Mouse (Mus musculus): ENCODE measurements around the gene Limd1. TPM values are rescaled to one million over a fixed set of nuclear protein-coding genes. Genes with fewer than 3 reads are reported as not detected.

Gene Limd1
- polyA plus RNA-seq, 1 experiment from 2014 or later, result 49.0 TPM

DNA sequence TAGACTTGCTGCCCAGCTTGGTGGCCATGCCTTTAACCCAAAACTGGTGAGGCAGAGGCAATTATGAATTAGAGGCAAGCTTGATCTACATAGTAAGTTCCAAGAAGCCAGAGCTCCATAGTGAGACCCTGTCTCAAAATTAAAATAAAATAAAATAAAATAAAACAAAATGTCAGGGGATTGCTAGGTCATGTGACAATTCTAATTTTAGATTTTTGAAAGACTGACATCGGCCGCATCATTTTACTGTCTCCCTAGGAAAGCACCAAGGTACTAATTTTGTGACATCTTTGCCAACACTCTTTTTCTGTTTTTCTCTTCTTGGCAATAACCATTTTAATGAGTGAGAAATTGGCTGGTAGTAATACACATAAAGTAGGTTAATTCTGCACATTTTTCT, 58.1 kb downstream of the Limd1 start:
- no peak for ATAC-seq (ENCODE audit: insufficient number of reproducible peaks, insufficient read depth, low FRiP score, low TSS enrichment)
- H3K4me3 ChIP-seq, result no peak overlapping the region
- H3K4me2 ChIP-seq (replicated peaks), result no peak overlapping the region
- H3K4me1 ChIP-seq, result peaks cover 5% of the 10 kb centered on the region
- no peak overlapping the region for H3K27ac ChIP-seq
- no peaks in the 10 kb centered on the region for H3K9me3 ChIP-seq
- 0 out of 2 replicates have a peak, but pooled peaks cover 3% of the 10 kb centered on the region for H3K36me3 ChIP-seq
- 93% methylated on average over 2 of the region's 2 CpGs for WGBS
- no peak overlapping the region for H3K9ac ChIP-seq
- H3K27me3 ChIP-seq, result no peaks in the 10 kb centered on the region

DNA sequence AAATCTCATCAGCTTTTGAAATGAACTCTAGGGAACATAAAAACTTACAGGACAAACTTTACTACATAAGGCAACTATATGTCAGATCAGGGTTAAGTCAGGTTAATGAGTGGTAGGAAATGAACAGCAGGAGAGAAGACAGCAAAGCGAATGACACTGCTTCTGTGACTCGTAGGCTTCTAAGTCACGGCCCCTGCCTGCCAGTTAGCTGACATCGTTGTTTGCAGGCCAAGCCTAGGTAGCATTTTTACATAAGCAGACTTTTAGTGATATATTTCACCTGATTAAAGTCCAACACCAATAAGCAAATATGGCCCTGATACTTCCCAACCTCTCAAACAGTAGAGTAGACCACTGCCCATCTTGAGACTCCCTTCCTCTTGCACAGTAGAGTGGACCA, 59.7 kb downstream of the Limd1 start:
- no peak for ATAC-seq (ENCODE audit: insufficient number of reproducible peaks, insufficient read depth, low FRiP score, low TSS enrichment)

DNA sequence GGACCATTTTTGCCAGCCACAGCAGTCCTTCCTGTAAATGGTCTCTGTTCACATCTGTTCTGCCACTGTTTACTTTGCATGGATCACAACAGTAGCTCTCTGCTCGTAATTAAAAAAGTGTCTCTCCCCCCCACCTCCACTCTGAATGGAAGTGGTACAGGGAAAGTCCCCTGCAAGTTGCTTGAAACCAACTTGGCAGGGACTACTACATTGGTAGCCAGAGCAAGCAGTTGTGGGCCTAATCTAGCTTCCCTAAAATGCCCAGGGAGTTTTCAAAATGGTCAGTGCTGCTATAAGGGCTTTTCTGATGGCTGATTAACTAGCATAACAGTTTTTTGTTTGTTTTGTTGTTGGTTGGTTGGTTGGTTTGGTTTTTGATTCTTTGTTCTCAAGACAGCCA, 60.6 kb downstream of the Limd1 start:
- ATAC-seq (ENCODE audit: insufficient number of reproducible peaks, insufficient read depth, low FRiP score, low TSS enrichment), result no peak
- H3K4me2 ChIP-seq (replicated peaks), result no peak overlapping the region
- no peak overlapping the region for H3K9ac ChIP-seq
- H3K4me1 ChIP-seq, result no peaks in the 10 kb centered on the region
- no peak overlapping the region for H3K4me3 ChIP-seq
- no peak overlapping the region for H3K27ac ChIP-seq
- 0 out of 2 replicates have a peak, but pooled peaks cover 11% of the 10 kb centered on the region for H3K36me3 ChIP-seq
- 47% methylated on average over 1 of the region's 1 CpGs for WGBS
- no peaks in the 10 kb centered on the region for H3K27me3 ChIP-seq
- no peaks in the 10 kb centered on the region for H3K9me3 ChIP-seq

More for the DNA sequence above, 59.7 kb downstream of the Limd1 start:
- H3K27me3 ChIP-seq, result no peaks in the 10 kb centered on the region
- no peak overlapping the region for H3K4me3 ChIP-seq
- no peak overlapping the region for H3K4me2 ChIP-seq (replicated peaks)
- WGBS, result 73% methylated on average over 4 of the region's 4 CpGs
- no peaks in the 10 kb centered on the region for H3K9me3 ChIP-seq
- no peak overlapping the region for H3K9ac ChIP-seq
- no peaks in the 10 kb centered on the region for H3K4me1 ChIP-seq
- no peak overlapping the region for H3K27ac ChIP-seq
- H3K36me3 ChIP-seq, result 0 out of 2 replicates have a peak, but pooled peaks cover 5% of the 10 kb centered on the region

DNA sequence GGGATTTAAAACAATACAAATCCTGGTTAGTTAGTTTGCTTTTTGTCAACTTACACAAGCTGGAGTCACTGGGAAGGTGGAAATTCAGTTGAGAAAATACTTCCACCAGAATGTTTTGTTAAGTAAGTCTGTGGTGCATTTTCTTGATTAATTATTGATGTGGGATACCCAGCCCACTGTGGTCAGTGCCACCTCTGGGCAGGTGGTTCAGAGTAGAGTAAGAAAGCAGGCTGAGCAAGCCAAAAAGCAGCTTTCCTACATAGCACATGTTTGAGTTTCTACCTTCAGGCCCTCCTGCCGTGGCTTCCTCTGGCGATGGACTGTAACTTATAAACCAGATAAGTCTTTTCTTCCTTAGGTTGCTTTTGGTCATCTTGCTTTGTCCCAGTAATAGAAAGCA, 61.3 kb downstream of the Limd1 start:
- no peak for ATAC-seq (ENCODE audit: insufficient number of reproducible peaks, insufficient read depth, low FRiP score, low TSS enrichment)
- no peaks in the 10 kb centered on the region for H3K27me3 ChIP-seq
- no peak overlapping the region for H3K4me2 ChIP-seq (replicated peaks)
- H3K9me3 ChIP-seq, result no peaks in the 10 kb centered on the region
- H3K4me3 ChIP-seq, result no peak overlapping the region
- 0 out of 2 replicates have a peak, but pooled peaks cover 11% of the 10 kb centered on the region for H3K36me3 ChIP-seq
- no peak overlapping the region for H3K27ac ChIP-seq
- no peaks in the 10 kb centered on the region for H3K4me1 ChIP-seq
- WGBS, result 82% methylated on average over 2 of the region's 2 CpGs
- no peak overlapping the region for H3K9ac ChIP-seq

DNA sequence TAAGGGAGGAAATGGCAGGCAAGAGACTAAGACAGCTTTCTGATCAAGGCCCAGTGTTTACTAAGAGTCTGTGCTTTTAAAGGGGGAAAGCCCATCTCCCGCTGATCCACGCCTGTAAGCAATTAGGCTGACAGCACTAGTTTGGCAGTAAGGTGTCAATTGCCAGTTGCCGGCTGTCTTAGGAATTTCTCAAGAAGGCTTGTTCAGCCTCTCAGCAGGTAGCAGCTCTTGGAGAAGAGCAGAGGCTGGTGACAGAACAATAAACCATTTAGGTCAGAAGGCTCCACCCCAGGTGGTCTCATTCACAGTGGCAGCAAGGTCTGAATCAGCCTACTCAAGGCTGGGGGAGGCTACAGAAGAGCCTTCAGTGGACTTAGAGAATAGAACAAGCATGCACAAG, 76.1 kb downstream of the Limd1 start:
- WGBS, result 17% methylated on average over 3 of the region's 3 CpGs
- Histone ChIP-seq H3K4me3 (no peak overlapping the region), H3K27ac (no peak overlapping the region), H3K4me1 (no peaks in the 10 kb centered on the region), H3K9ac (no peak overlapping the region), H3K27me3 (no peaks in the 10 kb centered on the region), H3K9me3 (no peaks in the 10 kb centered on the region), H3K36me3 (peaks cover 62% of the 10 kb centered on the region), H3K4me2 (replicated peaks) (no peak overlapping the region)
- ATAC-seq (ENCODE audit: insufficient number of reproducible peaks, insufficient read depth, low FRiP score, low TSS enrichment), result no peak

Other genes starting within 250 kb of the Limd1 start
- gene Tmem158, start 217.9 kb upstream of the Limd1 start, polyA plus RNA-seq (2016; fragmentation: Nextera tagmentation; extraction: Ambion mirVana), result 11.1 and 11.3 TPM in 2 replicates
- gene Lars2, start 111.8 kb upstream of the Limd1 start, polyA plus RNA-seq (2016; fragmentation: Nextera tagmentation; extraction: Ambion mirVana), result 1,088 and 1,089 TPM in 2 replicates
- 48.9 and 49.6 TPM in 2 replicates for gene Sacm1l, start 51.1 kb downstream of the Limd1 start, polyA plus RNA-seq (2016; fragmentation: Nextera tagmentation; extraction: Ambion mirVana)
- 0.15 and 0.23 TPM in 2 replicates for gene Slc6a20b, start 153.9 kb downstream of the Limd1 start, polyA plus RNA-seq (2016; fragmentation: Nextera tagmentation; extraction: Ambion mirVana)
- gene Ccr9, start 199.7 kb downstream of the Limd1 start, polyA plus RNA-seq (2016; fragmentation: Nextera tagmentation; extraction: Ambion mirVana), result 0.18 and 0.29 TPM in 2 replicates
- gene Slc6a20a, start 200.2 kb downstream of the Limd1 start, polyA plus RNA-seq (2016; fragmentation: Nextera tagmentation; extraction: Ambion mirVana), result 0.10 and 0.40 TPM in 2 replicates
- gene Lztfl1, start 239.0 kb downstream of the Limd1 start, polyA plus RNA-seq (2016; fragmentation: Nextera tagmentation; extraction: Ambion mirVana), result 53.6 and 55.4 TPM in 2 replicates